Mouse (Mus musculus) liver, postnatal 0 days (tissue): ENCODE data around the gene Gm15517.

ENCODE experiments used
- CTCF ChIP-seq: sonication (generic); IDR thresholded peaks from 2 replicates; pipeline ENCODE4 v1.5.1; 2016; ENCODE audit warnings: antibody characterized with exemption, low read depth
- EP300 ChIP-seq: IDR thresholded peaks from 2 replicates; pipeline ENCODE4 v1.6.1; 2016; ENCODE audit warnings: antibody characterized with exemption, low read depth, mild to moderate bottlenecking

- TF ChIP-seq CTCF (no peak), EP300 (no peak)
Measured at GRCm38 (mm10) chr7:44281586-44281985, 20.3 kb downstream of the Gm15517 start.
